Mouse (Mus musculus) CH12.LX (cell line): ENCODE results near the gene Rnasek.

ENCODE experiments used
- CTCF ChIP-seq, 2 experiments: IDR thresholded peaks in 1 of 2; conservative IDR thresholded peaks in 1 of 2; 2 replicates each; pipeline ENCODE4 v1.5.1; 2011 to 2012; ENCODE audit warnings: low read depth in 2 of 2, low read length in 2 of 2, improper control_type of control experiment in 1 of 2, inconsistent platforms in 1 of 2, mild to moderate bottlenecking in 1 of 2, moderate library complexity in 1 of 2
- IRF4 ChIP-seq: IDR thresholded peaks from 2 replicates; pipeline ENCODE4 v1.6.1; 2014; ENCODE audit warnings: low read depth, mild to moderate bottlenecking, inconsistent platforms, low read length, improper control_type of control experiment
- MYC ChIP-seq: IDR thresholded peaks from 2 replicates; pipeline ENCODE4 v1.6.1; 2011; ENCODE audit warnings: low read depth, mild to moderate bottlenecking, improper control_type of control experiment, low read length
- NELFE ChIP-seq: IDR thresholded peaks from 2 replicates; pipeline ENCODE4 v1.6.1; 2011; ENCODE audit warnings: low read depth, low read length, improper control_type of control experiment
- NRF1 ChIP-seq: IDR thresholded peaks from 2 replicates; pipeline ENCODE4 v1.6.1; 2014; ENCODE audit warnings: low read depth, mild to moderate bottlenecking, inconsistent platforms, low read length, improper control_type of control experiment, moderate library complexity
- POLR2A ChIP-seq: IDR thresholded peaks from 2 replicates; pipeline ENCODE4 v1.6.1; 2011; ENCODE audit warnings: low read depth, mild to moderate bottlenecking, improper control_type of control experiment, low read length
- RCOR1 ChIP-seq: conservative IDR thresholded peaks from 2 replicates; pipeline ENCODE4 v1.6.1; 2012; ENCODE audit warnings: low read depth, mild to moderate bottlenecking, inconsistent platforms, low read length, improper control_type of control experiment
- SIN3A ChIP-seq: IDR thresholded peaks from 2 replicates; pipeline ENCODE4 v1.6.1; 2012; ENCODE audit warnings: low read length, improper control_type of control experiment, inconsistent platforms

GRCm38 (mm10) chr11:70247136-70247845, 7.6 kb upstream of the Rnasek start:
- TF ChIP-seq MYC (no peak), IRF4 (no peak; the same call in 1 of the 2 replicates), RCOR1 (no peak), NELFE (no peak), POLR2A (no peak), CTCF (conservative IDR thresholded peaks at IDR 0.05 in 1 of 2, IDR thresholded peaks at IDR 0.05 in 1 of 2; ENCODE audit: low read depth in 2 of 2, low read length in 2 of 2) (peak; percentile 87 to 98), NRF1 (no peak), SIN3A (no peak)
